Mouse (Mus musculus) midbrain, embryonic 11.5 days (tissue): ENCODE measurements at regions not wholly inside any gene's neighbourhood (a gene's known extent, or its start where the extent isn't known, plus 50 kb on each side); places are given as distances from the start of the nearest gene placed in this dataset.

Experiments used
- ATAC-seq: fragments of 200-750 bp; cut with Nextera tagmentation; 2 replicates; pipeline ENCODE4 v1.8.0; 2017; ENCODE audit warnings: moderate TSS enrichment, moderate library complexity; ENCODE audit not compliant: low FRiP score
- DNase-seq: peaks from one replicate; pipeline ENCODE4 v3.0.0; 2015; ENCODE audit warnings: low spot score; ENCODE audit errors: missing footprints
- H3K27ac ChIP-seq: fragments of 300-500 bp; sonication (generic); 2 replicates; pipeline ENCODE4 v1.5.1; 2014; ENCODE audit warnings: low read depth, low read length
- H3K27me3 ChIP-seq: fragments of 300-500 bp; sonication (generic); 2 replicates; pipeline ENCODE4 v1.6.1; 2014; ENCODE audit warnings: mild to moderate bottlenecking, low read length, moderate library complexity, mixed read lengths; ENCODE audit not compliant: control insufficient read depth, insufficient read depth
- H3K36me3 ChIP-seq: fragments of 300-500 bp; sonication (generic); 2 replicates; pipeline ENCODE4 v1.6.1; 2014; ENCODE audit warnings: mild to moderate bottlenecking, low read length, moderate library complexity, mixed read lengths; ENCODE audit not compliant: control insufficient read depth, insufficient read depth
- H3K4me1 ChIP-seq: fragments of 300-500 bp; sonication (generic); 2 replicates; pipeline ENCODE4 v1.6.1; 2014; ENCODE audit warnings: low read length; ENCODE audit not compliant: control insufficient read depth, insufficient read depth
- H3K4me2 ChIP-seq: fragments of 300-500 bp; sonication (generic); 2 replicates; pipeline ENCODE4 v1.6.1; 2014; ENCODE audit warnings: mild to moderate bottlenecking, moderate library complexity
- H3K4me3 ChIP-seq: fragments of 300-500 bp; sonication (generic); 2 replicates; pipeline ENCODE4 v1.5.1; 2014; ENCODE audit warnings: low read depth, low read length
- H3K9ac ChIP-seq: fragments of 300-500 bp; sonication (generic); 2 replicates; pipeline ENCODE4 v1.6.1; 2014; ENCODE audit warnings: low read length
- H3K9me3 ChIP-seq: fragments of 300-500 bp; sonication (generic); 2 replicates; pipeline ENCODE4 v1.6.1; 2016; ENCODE audit warnings: low read length; ENCODE audit not compliant: control insufficient read depth
- WGBS: fragments of 180-500 bp; shearing (Covaris S2); extraction: QIAGEN DNeasy Blood & Tissue Kit; methylation state at CpG from one replicate; pipeline ENCODE4 v1.1.7; 2014; 5-methylcytosine and 5-hydroxymethylcytosine counted together

DNA sequence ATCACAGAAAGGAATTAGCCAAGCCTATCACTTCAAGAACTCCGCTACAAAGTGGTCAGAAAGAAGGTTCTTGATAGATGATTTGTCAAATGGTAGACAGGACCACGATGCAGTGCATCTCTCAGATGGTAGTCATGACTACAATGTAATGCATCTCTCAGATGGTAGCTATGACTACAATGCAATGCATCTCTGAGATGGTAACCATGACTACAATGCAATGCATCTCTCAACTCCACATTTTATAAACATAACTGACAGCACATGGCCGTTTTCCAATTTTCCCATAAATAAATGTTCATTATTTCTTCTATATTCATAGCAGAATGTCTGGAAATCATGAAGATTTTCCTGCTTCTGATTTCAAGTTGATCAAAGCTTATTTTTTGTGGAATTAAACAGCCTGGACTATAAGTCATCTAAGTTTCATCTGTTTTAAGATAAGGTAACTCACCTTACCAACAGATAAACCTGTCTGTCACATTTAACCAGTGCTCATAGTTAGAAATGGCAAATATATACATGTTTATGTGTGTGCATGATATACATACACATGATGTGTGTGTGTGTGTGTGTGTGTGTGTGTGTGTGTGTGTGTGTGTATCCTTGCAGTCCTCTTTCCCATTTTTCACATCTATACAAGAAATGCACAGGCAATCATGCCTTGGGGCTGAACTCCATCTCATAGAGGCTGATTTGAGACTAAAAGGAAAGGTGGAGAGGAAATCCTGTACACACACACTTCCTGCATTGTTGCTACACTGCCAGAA is 122.4 kb downstream of the Phf3 start:
- WGBS = 77% methylated on average over 3 of the region's 3 CpGs
- no peak overlapping the region for H3K4me3 ChIP-seq

DNA sequence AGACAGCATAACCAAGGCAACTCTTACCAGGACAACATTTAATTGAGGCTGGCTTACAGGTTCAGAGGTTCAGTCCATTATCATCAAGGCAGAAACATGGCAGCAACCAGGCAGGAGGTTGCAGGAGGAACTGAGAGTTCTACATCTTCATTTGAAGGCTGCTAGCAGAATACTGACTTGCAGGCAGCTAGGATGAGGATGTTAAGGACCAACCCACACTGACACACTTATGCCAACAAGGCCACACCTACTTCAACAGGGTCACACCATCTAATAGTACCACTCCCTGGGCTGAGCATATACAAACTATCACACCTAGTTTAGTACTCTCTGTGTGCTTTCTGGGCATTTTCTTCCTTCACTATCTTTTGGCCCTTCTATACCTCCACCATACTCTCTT is 131.8 kb downstream of the Phf3 start:
- Histone ChIP-seq H3K9ac (no peak overlapping the region), H3K4me1 (no peaks in the 10 kb centered on the region), H3K36me3 (no peaks in the 10 kb centered on the region), H3K4me3 (no peak overlapping the region), H3K4me2 (no peak overlapping the region), H3K27me3 (no peaks in the 10 kb centered on the region), H3K9me3 (no peaks in the 10 kb centered on the region), H3K27ac (no peak overlapping the region)
- ATAC-seq = no peak
- peak; percentile 53 for DNase-seq

More for the DNA sequence above, 122.4 kb downstream of the Phf3 start:
- DNase-seq (no peak), ATAC-seq (no peak)
- no peaks in the 10 kb centered on the region for H3K27me3 ChIP-seq
- H3K27ac ChIP-seq = no peak overlapping the region
- H3K9me3 ChIP-seq = no peaks in the 10 kb centered on the region
- H3K36me3 ChIP-seq = no peaks in the 10 kb centered on the region
- no peak overlapping the region for H3K9ac ChIP-seq
- no peak overlapping the region for H3K4me2 ChIP-seq
- H3K4me1 ChIP-seq = no peaks in the 10 kb centered on the region

DNA sequence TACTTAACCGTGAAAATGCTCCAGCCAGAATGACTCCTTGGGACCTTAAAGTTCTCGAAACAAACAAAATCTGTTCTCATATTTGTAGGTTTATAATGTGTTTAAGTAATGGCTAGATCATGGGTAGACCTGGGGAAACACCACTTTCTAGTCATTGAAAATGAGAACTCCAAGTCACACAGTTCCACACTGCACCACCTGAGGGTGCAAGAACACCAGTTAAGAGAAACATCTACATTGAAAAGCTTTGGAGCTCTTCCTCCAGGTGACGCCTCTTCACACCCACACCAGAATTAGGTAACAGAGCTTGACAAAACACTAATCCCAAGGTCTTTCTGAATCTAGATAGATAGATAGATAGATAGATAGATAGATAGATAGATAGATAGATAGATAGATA is 132.9 kb downstream of the Phf3 start:
- Histone ChIP-seq H3K4me1 (no peaks in the 10 kb centered on the region), H3K4me2 (no peak overlapping the region), H3K27me3 (no peaks in the 10 kb centered on the region), H3K9ac (no peak overlapping the region), H3K27ac (no peak overlapping the region), H3K36me3 (no peaks in the 10 kb centered on the region), H3K4me3 (no peak overlapping the region), H3K9me3 (no peaks in the 10 kb centered on the region)
- ATAC-seq = no peak
- WGBS = 71% methylated on average over 3 of the region's 3 CpGs
- peak; percentile 80 for DNase-seq

DNA sequence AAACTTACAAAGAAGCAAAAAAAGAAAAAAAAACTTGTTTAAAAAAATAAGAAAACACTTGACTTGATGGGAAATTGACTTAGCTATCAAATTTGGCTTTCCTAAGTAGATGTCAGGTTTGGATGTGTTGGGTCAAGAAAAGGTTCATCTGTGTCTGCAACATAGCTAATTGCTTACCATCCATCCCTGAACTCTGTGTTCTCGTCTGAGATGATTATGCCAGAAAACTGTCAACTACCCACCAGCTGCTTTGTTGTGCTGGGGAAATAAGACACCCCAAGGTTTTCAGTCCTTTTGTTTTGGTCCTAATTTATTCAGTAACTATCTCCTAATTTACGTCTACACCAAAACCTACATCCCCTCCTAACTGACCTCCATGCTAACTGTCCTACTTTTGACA is 152.2 kb downstream of the Phf3 start:
- Histone ChIP-seq H3K9ac (no peak overlapping the region), H3K4me2 (no peak overlapping the region), H3K36me3 (no peaks in the 10 kb centered on the region), H3K27me3 (no peaks in the 10 kb centered on the region), H3K4me1 (no peaks in the 10 kb centered on the region), H3K27ac (no peak overlapping the region), H3K4me3 (no peak overlapping the region), H3K9me3 (no peaks in the 10 kb centered on the region)
- 71% methylated on average over 2 of the region's 2 CpGs for WGBS
- DNase-seq (peak; percentile 81), ATAC-seq (no peak)

DNA sequence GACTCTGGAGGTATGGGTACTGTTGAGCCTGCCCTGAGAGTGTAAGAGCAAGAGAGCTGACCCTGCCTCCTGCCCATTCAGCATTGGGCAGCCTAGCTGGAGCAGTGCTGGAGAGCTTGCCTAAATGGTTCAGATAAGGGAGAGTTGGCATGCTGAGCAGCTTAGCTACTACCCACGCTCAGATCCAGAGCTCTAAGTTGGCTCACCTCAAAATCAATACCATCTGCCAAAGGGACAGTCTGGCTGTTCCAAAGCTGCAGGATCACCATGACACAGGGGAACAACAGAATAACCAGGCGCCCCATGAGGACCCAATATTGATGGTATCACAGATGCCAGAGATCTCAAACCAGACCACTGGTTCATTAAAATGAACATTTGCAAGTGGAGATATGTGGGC is 152.9 kb downstream of the Phf3 start:
- Histone ChIP-seq H3K27ac (no peak overlapping the region), H3K9me3 (no peaks in the 10 kb centered on the region), H3K27me3 (no peaks in the 10 kb centered on the region), H3K4me1 (no peaks in the 10 kb centered on the region), H3K4me2 (no peak overlapping the region), H3K36me3 (no peaks in the 10 kb centered on the region), H3K9ac (no peak overlapping the region), H3K4me3 (no peak overlapping the region)
- WGBS = 77% methylated on average over 2 of the region's 2 CpGs
- no peak for DNase-seq
- ATAC-seq = no peak

DNA sequence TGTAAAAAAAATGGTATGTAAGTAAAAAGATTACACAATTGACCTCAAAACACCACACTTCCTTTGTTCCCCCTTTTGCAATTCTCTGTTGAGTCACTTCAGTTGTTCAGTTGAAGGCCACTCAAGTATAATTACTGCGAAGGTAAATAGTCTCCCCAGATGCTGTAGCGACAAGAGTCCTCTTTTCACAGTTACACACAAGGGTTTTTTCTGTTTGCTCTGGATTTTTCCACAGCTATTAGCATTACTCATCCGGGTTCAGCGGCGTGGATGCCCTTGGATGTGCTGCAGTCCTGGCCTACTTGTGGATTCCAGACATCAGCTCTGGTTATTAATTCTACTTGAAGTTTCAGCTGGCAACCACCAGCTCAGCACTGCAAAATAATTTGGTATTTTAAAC is 155.1 kb downstream of the Phf3 start:
- H3K9ac ChIP-seq = no peak overlapping the region
- no peak overlapping the region for H3K27ac ChIP-seq
- no peaks in the 10 kb centered on the region for H3K4me1 ChIP-seq
- ATAC-seq (no peak), DNase-seq (no peak)
- no peaks in the 10 kb centered on the region for H3K9me3 ChIP-seq
- no peaks in the 10 kb centered on the region for H3K27me3 ChIP-seq
- H3K4me3 ChIP-seq = no peak overlapping the region
- WGBS = 84% methylated on average over 5 of the region's 5 CpGs
- no peak overlapping the region for H3K4me2 ChIP-seq
- H3K36me3 ChIP-seq = no peaks in the 10 kb centered on the region

DNA sequence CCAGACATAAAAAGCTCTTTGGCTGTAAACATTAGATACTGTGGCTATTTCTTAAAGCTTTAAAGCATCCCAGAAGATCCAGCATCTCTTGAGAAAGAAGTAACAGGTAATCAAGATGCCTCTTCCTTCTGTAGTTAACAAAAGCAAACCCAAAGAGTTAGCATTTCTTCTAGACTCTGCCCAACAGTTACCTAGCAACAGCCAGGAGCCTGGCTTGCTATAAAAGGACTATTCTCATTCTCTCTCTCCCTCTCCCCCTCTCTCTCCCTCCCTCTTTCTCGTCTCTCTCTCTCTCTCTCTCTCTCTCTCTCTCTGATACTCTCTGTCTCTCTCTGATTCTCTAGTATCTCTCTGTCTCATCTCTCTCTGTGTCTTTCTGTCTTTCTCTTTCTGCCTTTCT is 157.4 kb downstream of the Phf3 start:
- Histone ChIP-seq H3K4me3 (no peak overlapping the region), H3K27me3 (no peaks in the 10 kb centered on the region), H3K27ac (no peak overlapping the region), H3K4me2 (no peak overlapping the region), H3K36me3 (no peaks in the 10 kb centered on the region), H3K4me1 (no peaks in the 10 kb centered on the region), H3K9me3 (no peaks in the 10 kb centered on the region), H3K9ac (no peak overlapping the region)
- 50% methylated on average over 1 of the region's 1 CpGs for WGBS
- ATAC-seq = no peak
- DNase-seq = no peak

DNA sequence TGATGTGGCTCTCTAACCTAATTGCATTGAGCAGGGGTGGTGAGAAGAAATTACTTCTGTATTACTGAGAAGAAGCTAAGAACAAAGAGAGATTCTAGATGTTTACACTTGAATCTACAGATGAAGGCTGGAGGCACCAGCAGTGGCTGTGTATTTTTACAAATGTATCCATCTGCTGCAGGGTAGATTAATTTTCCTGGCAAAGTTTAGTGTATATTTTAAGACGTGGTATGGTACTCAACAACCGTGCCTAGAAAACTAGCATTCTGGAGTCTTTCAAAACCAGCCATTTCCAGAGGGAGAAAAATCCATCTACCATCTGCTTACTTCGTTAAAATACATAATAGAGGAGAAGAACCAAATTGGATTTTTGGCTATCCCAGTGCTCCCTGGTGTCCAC is 172.6 kb downstream of the Phf3 start:
- 79% methylated on average over 3 of the region's 3 CpGs for WGBS
- Histone ChIP-seq H3K4me1 (no peaks in the 10 kb centered on the region), H3K9ac (no peak overlapping the region), H3K4me2 (no peak overlapping the region), H3K27ac (no peak overlapping the region), H3K9me3 (no peaks in the 10 kb centered on the region), H3K27me3 (no peaks in the 10 kb centered on the region), H3K36me3 (no peaks in the 10 kb centered on the region), H3K4me3 (no peak overlapping the region)
- no peak for DNase-seq
- ATAC-seq = no peak

DNA sequence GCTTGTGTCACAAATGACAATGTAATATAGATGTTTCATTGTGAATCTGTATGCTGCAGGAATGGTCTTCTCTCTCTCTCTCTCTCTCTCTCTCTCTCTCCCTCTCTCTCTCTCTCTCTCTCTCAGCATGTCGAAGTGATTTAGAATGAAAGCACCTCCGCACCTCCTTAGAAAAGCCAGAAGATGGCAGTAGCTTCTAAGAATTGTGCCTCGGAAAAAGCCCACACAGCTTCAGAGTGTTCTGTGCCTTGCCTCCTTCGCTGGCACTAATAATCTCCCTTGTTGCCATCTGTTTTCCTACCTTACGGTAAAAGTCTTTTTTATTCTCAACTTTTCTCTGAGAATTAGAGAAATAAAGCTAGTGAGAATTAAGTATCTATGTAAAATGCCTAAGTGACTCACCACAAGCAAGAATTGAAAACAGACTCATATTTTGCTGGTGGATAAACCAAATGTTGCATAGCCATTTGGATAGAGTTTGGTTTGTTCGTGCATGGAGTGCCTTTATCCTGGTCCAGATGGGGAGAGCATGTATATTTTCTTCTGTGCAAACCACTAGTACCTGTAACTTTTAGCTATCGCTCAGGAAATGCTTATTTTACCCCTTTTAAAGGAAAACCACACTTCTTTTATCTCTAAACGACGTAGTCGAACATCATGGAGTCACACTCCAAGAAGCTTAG is 173.2 kb downstream of the Phf3 start:
- Histone ChIP-seq H3K9me3 (no peaks in the 10 kb centered on the region), H3K27ac (no peak overlapping the region), H3K4me3 (no peak overlapping the region), H3K4me2 (no peak overlapping the region), H3K4me1 (no peaks in the 10 kb centered on the region), H3K27me3 (no peaks in the 10 kb centered on the region), H3K9ac (no peak overlapping the region), H3K36me3 (no peaks in the 10 kb centered on the region)
- peak; percentile 84 for DNase-seq
- ATAC-seq = peak; percentile 88
- 55% methylated on average over 10 of the region's 10 CpGs for WGBS
